Mouse (Mus musculus): ENCODE results near the gene Fgfr1op.
A peak's percentile ranks its signal among the peaks of the same experiment; 100 is the strongest.

The Fgfr1op gene

GRCm38 (mm10) chr17:8170331-8170730 lies 5.0 kb downstream of the Fgfr1op start:
- DNase-seq (ENCODE audit: low spot score) = no peak

DNA sequence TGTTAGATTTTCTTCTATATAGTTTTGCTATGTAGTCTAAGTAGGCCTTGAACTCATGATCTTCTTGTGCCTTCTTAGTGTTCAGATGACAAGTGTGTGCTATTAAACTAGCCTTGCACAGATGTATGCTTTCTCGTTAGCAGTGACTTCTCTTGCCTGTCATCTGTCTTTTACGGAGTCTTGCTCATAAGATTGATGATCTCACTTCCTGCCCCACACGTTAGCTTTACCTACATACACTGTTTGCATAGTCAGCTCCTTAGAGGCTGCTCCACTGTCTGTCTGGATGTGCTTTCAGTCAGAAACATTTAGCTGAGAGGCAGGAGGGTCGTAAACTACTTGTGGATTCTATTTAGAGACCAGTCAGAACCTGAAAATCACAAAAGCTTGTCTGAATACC lies 5.8 kb downstream of the Fgfr1op start:
- no peak for DNase-seq (ENCODE audit: low spot score)

DNA sequence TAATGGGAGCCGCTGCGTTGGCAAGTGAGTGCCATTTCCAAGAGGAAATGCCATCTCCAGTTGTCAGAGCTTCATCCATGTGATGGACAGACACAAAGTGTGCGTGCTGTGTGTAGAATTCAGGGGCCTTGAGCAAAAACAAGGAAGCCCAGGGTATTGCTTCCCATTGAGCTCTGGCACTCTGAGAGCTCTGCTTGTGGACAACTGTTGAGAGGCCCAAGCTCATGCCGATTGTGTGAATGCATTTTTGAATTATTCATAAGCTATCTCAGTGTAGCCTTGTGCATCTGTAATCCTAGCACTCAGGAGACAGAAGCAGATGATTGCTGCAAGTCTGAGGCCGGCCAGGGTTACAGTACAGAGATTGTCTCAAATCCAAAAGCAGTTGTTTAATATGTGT lies 11.8 kb downstream of the Fgfr1op start:
- no peak for DNase-seq (ENCODE audit: low spot score)

- no peak for DNase-seq (ENCODE audit: low spot score)
Observed at GRCm38 (mm10) chr17:8183815-8184214, 18.5 kb downstream of the Fgfr1op start.

DNA sequence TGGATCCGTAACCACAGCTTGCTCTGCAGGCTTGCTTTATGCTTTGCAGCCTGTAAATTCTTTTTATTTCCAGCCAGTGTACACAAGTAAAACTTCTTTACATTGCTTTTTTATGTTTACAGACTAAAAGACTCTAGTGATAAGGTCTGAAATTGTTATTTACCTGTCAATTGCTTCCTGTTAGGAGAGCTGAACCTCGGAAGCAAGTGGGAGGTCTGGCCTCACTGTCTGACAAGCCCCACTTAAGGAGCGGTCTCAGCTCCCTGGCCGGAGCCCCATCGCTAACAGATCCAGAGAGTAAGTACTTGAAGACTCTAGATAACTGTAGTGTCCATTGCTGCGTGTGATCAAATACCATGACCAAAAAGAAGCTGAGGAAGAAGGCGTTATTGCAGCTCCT lies 18.9 kb downstream of the Fgfr1op start:
- no peak for DNase-seq (ENCODE audit: low spot score)

- no peak for DNase-seq (ENCODE audit: low spot score)
Observed at GRCm38 (mm10) chr17:8193678-8194077, 28.4 kb downstream of the Fgfr1op start.

GRCm38 (mm10) chr17:8195685-8196376 lies 30.5 kb downstream of the Fgfr1op start:
- no peak for DNase-seq (ENCODE audit: low spot score)

DNA sequence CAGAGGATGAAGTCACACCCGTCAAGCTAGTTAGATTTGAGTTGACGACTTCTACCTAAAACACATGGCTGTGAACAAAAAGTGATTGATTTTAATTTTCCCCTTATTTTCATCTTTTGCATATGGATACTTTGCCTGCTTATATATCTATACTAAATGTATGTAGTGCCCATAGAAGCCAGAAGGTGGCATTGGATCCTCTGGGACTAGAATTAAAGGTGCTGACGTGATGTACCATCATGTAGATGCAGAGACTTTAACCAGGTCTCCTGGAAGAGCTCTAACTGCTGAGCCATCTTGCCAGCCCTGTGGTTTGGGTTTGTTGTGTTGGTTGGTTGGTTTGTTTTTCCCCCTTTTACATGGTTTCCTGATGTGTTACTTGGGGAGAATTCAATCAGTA lies 32.4 kb downstream of the Fgfr1op start:
- DNase-seq (ENCODE audit: low spot score) = peak; percentile 13

DNA sequence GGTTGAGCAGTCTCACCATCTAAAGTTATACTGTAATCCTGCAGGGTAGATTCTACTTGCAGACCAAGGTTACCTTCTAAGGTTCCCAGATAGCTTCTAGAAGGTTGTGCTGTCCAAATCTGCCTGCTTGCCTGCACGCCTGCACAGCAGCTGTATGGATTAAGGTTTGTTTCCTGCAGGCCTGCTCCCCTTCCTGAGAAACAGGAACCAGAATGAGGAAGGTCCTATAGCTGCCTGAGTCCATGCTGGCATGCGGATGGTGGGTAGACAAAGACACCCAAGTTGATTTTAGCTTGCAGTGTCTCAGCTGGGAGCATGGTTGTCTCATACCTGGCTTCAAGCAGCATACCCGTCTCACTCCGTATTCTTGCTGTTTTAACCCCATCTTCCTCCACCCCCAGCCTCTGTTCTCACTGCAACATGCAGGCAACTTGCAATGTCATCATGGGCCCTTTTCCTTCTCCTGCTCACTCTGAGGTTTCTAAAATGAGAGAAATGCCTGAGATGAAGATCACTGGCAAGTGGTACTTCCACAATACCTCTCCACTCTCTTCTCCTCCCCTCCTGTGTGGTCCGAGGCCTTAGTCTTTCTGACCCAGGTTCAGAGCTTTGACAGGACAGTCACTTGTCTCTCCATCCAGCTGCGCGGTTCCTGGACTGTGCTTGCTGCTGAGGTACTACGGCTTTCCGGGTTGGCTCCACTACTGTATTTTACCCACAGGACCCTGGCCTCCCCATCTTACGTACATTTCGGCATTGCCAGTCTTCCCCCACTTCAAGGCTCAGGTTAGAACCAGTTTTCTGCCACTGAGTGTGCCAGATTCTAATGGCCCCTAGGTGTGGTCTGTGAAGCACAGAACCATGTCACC lies 34.0 kb downstream of the Fgfr1op start:
- DNase-seq (ENCODE audit: low spot score) = no peak

DNA sequence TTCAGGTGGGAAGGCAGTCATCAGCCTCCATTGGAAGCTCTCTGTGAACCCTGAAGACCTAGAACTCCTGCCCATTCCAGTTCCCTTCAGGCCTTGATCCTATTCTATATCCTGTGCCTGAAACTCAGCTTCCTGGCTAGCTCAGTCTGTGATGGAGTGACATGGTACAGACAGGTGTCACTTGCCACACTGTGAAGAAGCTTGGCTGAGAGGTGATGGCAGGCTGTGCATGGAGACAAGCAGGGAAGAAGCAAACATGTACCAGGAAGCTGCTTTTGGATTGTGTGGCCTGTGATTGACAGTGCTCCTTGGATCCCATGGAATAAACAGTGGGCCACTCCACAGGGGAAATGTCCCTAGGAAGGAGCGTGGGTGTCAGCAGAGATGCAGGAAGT lies 34.6 kb downstream of the Fgfr1op start:
- no peak for DNase-seq (ENCODE audit: low spot score)

DNA sequence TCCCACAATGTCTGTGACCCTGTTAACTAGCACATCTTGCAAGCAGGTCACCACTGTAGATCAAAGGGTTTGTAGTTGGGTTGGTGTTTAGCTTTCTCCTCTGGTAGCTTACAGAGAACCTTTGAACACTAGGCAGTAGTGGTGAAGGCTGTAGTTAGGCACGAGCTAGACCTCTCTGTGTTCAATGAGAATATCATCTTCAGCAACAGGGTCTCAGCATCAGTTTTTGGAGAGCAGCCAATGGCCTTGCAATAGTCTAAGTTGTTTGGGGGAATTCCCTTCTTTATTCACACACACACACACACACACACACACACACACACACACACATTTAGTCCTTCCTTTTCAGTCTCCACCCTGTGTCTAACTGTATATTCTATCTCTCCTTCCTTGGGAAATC lies 38.2 kb downstream of the Fgfr1op start:
- DNase-seq (ENCODE audit: low spot score) = no peak

DNA sequence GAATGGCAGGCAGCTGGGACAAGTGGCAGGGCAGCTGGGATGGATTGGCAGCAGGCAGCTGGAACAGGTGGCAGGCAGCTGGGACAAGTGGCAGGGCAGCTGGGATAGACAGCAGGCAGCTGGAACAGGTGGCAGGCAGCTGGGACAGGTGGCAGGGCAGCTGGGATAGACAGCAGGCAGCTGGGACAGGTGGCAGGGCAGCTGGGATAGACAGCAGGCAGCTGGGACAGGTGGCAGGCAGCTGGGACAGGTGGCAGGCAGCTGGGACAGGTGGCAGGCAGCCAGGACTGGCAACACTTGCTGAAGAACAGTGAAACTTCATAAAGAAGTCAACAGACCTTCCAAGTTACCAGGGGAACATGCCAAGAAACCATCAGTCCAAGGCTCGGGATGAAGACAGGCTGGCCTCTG lies 39.9 kb downstream of the Fgfr1op start:
- DNase-seq (ENCODE audit: low spot score) = peak; percentile 8

DNA sequence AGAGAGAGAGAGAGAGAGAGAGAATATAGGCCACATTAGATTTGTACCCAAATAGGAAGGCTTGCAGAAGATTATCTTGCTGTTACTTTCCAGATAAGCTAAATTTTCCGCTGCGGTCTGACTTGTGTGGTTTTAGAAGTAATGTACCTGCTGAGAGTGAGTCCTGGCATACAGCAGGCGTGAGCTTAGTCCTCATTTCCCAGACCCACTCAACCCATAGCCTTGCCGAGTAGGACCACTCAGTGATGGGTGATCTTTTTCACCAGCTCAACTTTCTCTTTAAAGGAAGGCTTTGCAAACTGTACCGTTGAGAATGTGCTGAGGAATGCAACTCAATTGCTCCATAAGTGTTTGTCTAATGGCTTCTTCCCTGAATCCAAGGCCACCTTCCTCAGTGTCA lies 41.4 kb downstream of the Fgfr1op start:
- no peak for DNase-seq (ENCODE audit: low spot score)

- no peak for DNase-seq (ENCODE audit: low spot score)
Observed at GRCm38 (mm10) chr17:8209696-8210095, 44.4 kb downstream of the Fgfr1op start.

- no peak for DNase-seq (ENCODE audit: low spot score)
Observed at GRCm38 (mm10) chr17:8210170-8210569, 44.9 kb downstream of the Fgfr1op start.

GRCm38 (mm10) chr17:8210675-8211074 lies 45.4 kb downstream of the Fgfr1op start:
- DNase-seq (ENCODE audit: low spot score) = no peak

DNA sequence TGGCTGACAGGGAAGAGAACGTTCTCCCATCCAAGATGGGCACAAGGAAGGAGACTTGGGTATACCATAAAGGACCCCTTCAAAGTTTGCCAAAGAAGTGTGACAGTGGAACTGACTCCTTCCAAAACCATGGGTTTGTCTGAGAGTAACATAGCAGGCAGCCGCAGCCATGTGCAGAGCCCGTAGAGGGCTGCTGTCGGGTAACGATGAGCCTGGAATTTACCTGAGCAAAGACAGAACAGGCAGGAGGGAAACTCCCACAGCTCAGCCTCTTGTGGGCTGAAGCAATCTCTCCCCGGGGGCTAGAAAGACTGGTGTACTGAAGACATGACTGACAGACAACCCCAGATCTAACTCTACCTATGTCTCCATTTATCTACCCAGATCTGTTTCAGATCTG lies 46.1 kb downstream of the Fgfr1op start:
- no peak for DNase-seq (ENCODE audit: low spot score)

DNA sequence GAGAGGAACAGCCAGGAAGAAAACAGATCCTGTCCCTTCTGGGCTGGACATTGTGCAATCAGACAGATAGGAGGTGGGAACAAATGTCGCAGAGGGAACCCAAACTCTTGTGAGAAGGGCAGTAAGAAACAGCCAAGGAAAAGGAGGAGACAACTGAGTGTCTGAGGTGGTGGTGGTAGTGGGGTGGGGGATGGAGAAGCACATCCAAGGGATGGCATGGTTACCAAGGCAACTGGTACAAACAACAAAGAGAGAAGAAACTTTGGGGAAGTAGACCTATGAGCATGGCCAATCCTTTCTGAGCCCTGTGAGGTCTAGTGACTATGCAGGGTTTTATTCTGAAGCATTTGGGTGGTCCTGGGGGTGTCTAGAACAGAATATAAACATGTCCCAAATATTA lies 49.1 kb downstream of the Fgfr1op start:
- DNase-seq (ENCODE audit: low spot score) = no peak

DNA sequence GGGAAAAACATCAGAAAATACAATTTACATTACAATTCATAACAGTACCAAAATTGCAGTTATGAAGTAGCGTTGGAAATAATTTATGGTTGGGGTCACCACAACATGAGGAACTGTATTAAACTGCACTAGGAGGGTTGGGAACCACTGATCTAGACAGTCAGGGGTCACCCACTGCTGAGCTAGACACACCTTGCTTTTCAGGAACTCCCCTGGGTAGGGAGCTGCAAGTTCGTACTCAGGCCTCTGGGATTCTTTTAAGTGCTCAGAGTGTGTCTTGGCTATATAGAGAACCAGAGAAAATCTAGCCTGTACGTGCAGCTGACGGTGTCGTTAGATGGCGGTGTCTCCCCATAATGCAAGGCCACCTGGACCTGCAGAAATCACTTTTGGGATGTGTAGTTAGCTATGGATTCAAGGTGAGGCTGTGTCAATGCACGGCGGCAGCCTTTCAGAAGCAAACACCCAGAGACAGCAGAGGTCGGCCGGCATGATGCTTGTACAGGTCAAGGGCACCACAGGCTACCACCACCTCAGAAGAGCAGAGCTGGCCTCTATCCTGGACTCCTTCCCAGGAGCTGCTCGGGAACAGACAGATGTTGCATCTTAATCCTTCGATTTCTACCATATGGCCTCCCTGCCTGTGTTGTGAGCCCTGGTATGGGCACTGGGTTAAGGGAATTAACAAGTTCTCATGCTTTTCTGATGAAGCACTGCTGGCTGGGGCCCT lies 49.9 kb downstream of the Fgfr1op start:
- DNase-seq (ENCODE audit: low spot score) = peak; percentile 18

DNA sequence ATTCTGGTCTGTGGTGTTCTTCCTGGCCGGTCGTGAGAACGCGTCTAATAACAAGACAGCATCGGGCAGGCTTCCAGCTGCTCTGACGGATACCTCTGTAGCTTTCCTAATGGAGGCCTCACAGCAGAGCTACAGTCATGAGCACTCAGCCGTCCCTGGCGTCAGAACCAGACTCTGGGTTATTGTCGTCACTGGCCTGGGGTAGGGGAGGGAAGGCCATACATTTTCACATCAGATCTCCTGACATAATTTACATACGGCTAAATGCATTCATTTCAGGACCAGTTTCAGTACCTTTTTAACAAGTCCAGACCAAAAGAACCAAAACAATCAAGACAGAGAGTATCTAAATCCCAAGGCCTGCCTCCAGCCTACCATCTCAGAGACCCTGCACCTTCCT lies 57.9 kb downstream of the Fgfr1op start:
- DNase-seq (ENCODE audit: low spot score) = no peak

GRCm38 (mm10) chr17:8224072-8224471 lies 58.8 kb downstream of the Fgfr1op start:
- no peak for DNase-seq (ENCODE audit: low spot score)

- DNase-seq (ENCODE audit: low spot score) = no peak
Observed at GRCm38 (mm10) chr17:8225166-8225565, 59.9 kb downstream of the Fgfr1op start.

- no peak for DNase-seq (ENCODE audit: low spot score)
Observed at GRCm38 (mm10) chr17:8225746-8226145, 60.4 kb downstream of the Fgfr1op start.
